Mouse (Mus musculus): ENCODE data around the gene Emg1. TPM values are rescaled to one million over a fixed set of nuclear protein-coding genes. Genes with fewer than 3 reads are reported as not detected.
"Not testable (repeated sequence)": the region's sequence is repeated elsewhere in the genome, so short reads cannot be mapped to it uniquely, and the experiment has no call there.

Emg1 gene
- polyA plus RNA-seq, 1 experiment from 2014 or later, result 194 TPM

DNA sequence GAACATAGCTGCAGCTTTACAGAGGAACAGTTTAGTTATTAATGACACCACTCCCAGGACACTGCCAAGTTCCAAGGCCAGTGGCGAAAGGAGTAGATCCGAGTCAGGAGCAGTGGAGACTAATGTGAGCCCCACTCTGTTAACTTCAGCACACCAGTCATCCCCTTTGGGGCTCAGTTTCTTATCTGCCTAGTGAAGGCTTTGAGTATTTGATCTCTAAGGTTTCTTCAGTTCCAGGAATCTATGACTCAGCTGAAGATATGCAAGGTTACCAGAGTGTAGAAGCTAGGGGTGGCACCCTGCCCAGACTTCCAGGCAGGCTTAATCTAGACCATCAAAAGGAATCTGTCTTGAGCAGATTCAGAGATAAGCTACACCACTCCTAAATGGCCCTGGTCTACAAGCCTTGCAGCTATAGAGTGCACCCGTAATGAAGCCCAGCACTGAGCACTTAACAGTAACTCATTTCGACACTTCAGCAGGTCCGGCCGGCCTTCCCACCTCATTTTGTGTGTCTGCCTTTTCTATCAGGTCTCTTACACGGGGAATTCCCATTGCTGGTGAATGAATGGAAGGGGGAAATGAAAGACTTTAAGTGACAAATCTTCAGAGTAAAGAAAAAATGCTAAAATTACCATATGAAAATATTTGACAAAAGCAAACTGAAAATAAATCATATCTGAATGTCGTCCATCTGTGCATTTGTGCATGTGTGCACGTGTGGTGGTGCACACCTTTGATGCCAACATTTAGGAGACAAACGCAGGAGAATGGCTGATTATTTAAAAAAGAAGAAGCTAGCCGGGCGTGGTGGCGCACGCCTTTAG lies 28.2 kb downstream of the Emg1 start:
- Histone ChIP-seq H3K9ac (no peak overlapping the region), H3K27ac (no peak overlapping the region), H3K36me3 (replicated peaks) (no peaks in the 10 kb centered on the region), H3K9me3 (no peaks in the 10 kb centered on the region), H3K27me3 (no peaks in the 10 kb centered on the region), H3K4me2 (no peak overlapping the region), H3K4me3 (replicated peaks) (no peak overlapping the region), H3K4me1 (no peaks in the 10 kb centered on the region; the same call in 1 of the 2 replicates)
- 92% methylated on average over 14 of the region's 14 CpGs for WGBS
- ATAC-seq (ENCODE audit: low FRiP score), result no peak

DNA sequence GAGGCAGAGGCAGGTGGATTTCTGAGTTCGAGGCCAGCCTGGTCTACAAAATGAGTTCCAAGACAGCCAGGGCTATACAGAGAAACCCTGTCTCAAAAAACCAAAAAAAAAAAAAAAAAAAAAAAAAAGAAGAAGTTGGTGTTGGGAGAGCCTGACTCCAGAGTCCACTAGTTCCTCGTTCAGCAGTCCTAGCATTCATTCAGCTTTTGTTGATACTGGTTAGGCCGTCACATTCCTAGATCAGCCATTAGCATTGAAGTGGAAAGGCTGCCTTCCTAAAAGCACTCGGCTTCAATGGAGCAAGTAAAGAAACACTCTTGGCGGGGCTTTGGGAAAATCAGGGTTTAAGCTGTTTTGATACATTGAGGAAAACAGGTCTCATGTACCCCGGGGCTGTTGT lies 29.7 kb downstream of the Emg1 start:
- not testable (repeated sequence) for H3K4me3 ChIP-seq (replicated peaks); H3K4me1 ChIP-seq; H3K27ac ChIP-seq; H3K36me3 ChIP-seq (replicated peaks); ATAC-seq (ENCODE audit: low FRiP score); H3K9ac ChIP-seq; H3K4me2 ChIP-seq; H3K9me3 ChIP-seq; H3K27me3 ChIP-seq
- WGBS, result 38% methylated on average over 6 of the region's 6 CpGs

DNA sequence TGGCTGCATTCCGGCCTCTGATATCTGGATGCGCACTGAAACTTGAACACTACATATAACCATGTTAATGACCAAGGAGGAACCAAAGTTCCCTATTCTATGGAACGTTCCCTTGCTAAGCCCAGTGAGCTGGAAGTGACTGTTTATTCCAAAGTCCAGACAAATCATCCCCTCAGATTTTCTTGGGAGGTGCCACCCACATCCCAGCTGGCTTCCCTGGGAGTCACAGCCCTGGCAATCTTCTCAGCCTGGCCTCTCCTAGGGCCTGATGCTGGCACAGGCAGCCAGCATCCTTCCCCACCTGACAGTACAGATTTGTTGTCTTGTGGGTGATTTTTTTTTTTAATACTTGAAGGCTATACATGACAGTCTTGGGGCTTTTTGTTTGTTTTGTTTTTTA lies 32.5 kb downstream of the Emg1 start:
- no peaks in the 10 kb centered on the region for H3K36me3 ChIP-seq (replicated peaks)
- H3K27ac ChIP-seq, result no peak overlapping the region
- no peak for ATAC-seq (ENCODE audit: low FRiP score)
- no peaks in the 10 kb centered on the region for H3K4me1 ChIP-seq
- no peak overlapping the region for H3K4me3 ChIP-seq (replicated peaks)
- no peaks in the 10 kb centered on the region for H3K9me3 ChIP-seq
- H3K4me2 ChIP-seq, result no peak overlapping the region
- 98% methylated on average over 3 of the region's 3 CpGs for WGBS
- no peak overlapping the region for H3K9ac ChIP-seq
- H3K27me3 ChIP-seq, result no peaks in the 10 kb centered on the region

DNA sequence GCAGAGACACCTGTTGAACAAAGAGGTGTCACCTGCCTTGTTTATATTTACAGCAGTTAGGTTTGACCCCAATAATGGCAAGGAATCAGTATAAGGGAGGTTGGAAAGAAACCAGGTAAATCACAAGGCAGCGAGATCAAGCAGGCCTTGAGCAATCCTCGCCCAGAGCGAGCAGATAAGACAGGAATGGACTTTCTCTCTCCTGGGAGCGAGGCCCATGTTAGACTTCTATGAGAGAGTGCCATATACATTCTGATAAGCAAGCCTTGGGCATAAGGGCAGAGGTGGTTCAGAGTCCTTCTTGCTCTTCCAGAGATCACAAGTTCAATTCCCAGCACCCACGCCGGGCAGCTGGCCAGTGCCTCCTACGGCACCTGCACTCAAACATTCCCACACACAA lies 33.2 kb downstream of the Emg1 start:
- no peak for ATAC-seq (ENCODE audit: low FRiP score)
- no peak overlapping the region for H3K9ac ChIP-seq
- WGBS, result 97% methylated on average over 7 of the region's 7 CpGs
- H3K4me2 ChIP-seq, result no peak overlapping the region
- H3K4me1 ChIP-seq, result no peaks in the 10 kb centered on the region
- no peak overlapping the region for H3K27ac ChIP-seq
- no peaks in the 10 kb centered on the region; the same call in 1 of the 2 replicates for H3K36me3 ChIP-seq (replicated peaks)
- H3K4me3 ChIP-seq (replicated peaks), result no peak overlapping the region
- H3K27me3 ChIP-seq, result no peaks in the 10 kb centered on the region
- no peaks in the 10 kb centered on the region for H3K9me3 ChIP-seq

DNA sequence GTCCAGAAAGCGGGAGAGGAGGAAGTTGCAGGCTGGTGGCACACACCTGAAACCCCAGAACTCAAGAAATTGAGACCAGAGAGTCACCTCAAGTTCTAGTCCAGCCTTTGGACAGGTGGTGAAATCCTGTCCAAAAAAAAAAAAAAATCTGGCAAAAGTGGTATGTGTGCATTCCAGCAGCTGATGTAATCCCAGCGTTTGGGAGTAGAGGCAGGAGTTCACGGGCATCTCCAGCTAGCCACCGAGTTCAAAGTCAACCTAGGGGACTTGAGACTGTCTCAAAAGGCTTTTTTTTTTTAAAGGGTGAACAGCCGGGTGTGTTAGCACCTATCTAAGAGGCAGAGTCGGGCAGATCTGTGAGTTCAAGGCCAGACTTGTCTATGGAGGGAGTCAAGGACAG lies 35.8 kb downstream of the Emg1 start:
- Histone ChIP-seq H3K36me3 (replicated peaks) (no peaks in the 10 kb centered on the region; the same call in 1 of the 2 replicates), H3K4me1 (no peaks in the 10 kb centered on the region), H3K4me3 (replicated peaks) (no peak overlapping the region), H3K9ac (no peak overlapping the region), H3K27ac (no peak overlapping the region), H3K27me3 (no peaks in the 10 kb centered on the region), H3K4me2 (no peak overlapping the region), H3K9me3 (no peaks in the 10 kb centered on the region)
- WGBS, result 90% methylated on average over 6 of the region's 6 CpGs
- ATAC-seq (ENCODE audit: low FRiP score), result no peak

DNA sequence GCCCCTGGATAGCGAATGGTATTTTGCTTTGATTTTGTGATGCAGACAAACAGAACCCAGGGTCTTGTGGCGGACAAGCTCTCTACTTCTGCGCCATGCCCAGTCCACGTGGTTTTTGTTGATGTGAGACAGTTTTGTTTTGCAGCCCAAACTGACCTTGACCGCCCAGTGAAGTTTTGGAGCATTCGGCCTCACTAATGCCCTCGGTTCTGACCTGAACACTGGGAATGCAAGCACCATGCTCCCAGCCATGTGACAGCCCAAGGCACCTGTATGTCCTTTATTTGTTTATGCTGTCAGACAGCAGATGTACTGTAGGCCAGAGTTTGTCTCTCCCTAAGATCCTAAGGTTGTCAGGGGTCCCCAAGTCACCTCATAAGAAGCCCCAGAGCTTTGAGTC lies 37.4 kb downstream of the Emg1 start:
- WGBS, result 95% methylated on average over 7 of the region's 7 CpGs
- Histone ChIP-seq H3K9me3 (no peaks in the 10 kb centered on the region), H3K27me3 (no peaks in the 10 kb centered on the region), H3K4me3 (replicated peaks) (no peak overlapping the region), H3K4me1 (no peaks in the 10 kb centered on the region), H3K9ac (no peak overlapping the region), H3K36me3 (replicated peaks) (no peaks in the 10 kb centered on the region; the same call in none of the 2 replicates), H3K4me2 (no peak overlapping the region), H3K27ac (no peak overlapping the region)
- no peak for ATAC-seq (ENCODE audit: low FRiP score)

DNA sequence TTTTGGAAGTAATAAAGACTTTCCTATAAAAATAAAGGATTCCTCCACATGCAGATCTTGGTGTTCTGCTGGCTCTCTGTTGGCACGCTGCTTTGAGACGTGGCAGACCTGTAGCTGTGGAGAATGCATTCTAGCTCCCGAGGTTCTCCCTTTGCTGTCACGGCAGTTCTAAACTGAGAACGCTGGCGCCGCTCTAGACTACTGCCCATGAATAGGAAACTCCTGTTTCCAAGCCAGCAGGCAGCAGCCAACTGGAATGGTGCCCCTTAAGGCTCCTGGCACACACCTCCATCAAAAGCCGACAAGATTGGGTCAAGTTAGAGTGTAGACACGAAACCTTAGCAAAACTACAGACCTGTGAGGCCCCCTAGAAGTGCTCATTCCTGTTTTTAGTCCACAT lies 38.4 kb downstream of the Emg1 start:
- Histone ChIP-seq H3K4me3 (replicated peaks) (no peak overlapping the region), H3K9ac (no peak overlapping the region), H3K27ac (no peak overlapping the region), H3K4me2 (no peak overlapping the region), H3K9me3 (no peaks in the 10 kb centered on the region), H3K36me3 (replicated peaks) (no peaks in the 10 kb centered on the region; the same call in none of the 2 replicates), H3K4me1 (no peaks in the 10 kb centered on the region), H3K27me3 (no peaks in the 10 kb centered on the region)
- no peak for ATAC-seq (ENCODE audit: low FRiP score)
- 93% methylated on average over 9 of the region's 9 CpGs for WGBS

DNA sequence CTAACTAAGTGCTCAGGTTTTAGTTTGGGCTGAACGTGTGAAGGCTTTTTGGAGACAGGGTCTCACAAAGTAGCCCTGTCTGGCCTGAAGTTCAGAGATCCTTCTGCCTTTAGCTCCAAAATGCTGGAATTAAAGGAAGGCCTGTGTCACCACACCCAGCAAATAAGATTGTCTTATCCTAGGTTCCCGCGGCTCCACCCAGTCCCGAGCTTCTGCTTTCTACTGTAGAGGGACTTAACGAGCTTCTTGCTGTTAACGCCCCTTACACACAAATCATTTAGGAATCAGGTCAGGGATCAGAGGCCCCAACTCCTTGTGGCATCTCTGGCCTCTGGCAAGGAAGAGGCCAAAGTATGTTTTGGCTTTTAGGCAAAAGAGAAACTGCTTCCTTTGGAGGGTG lies 39.9 kb downstream of the Emg1 start:
- Histone ChIP-seq H3K36me3 (replicated peaks) (no peaks in the 10 kb centered on the region; the same call in none of the 2 replicates), H3K4me2 (no peak overlapping the region), H3K4me3 (replicated peaks) (no peak overlapping the region), H3K9ac (no peak overlapping the region), H3K9me3 (no peaks in the 10 kb centered on the region), H3K27ac (no peak overlapping the region), H3K4me1 (no peaks in the 10 kb centered on the region), H3K27me3 (no peaks in the 10 kb centered on the region)
- 53% methylated on average over 6 of the region's 6 CpGs for WGBS
- ATAC-seq (ENCODE audit: low FRiP score), result no peak

DNA sequence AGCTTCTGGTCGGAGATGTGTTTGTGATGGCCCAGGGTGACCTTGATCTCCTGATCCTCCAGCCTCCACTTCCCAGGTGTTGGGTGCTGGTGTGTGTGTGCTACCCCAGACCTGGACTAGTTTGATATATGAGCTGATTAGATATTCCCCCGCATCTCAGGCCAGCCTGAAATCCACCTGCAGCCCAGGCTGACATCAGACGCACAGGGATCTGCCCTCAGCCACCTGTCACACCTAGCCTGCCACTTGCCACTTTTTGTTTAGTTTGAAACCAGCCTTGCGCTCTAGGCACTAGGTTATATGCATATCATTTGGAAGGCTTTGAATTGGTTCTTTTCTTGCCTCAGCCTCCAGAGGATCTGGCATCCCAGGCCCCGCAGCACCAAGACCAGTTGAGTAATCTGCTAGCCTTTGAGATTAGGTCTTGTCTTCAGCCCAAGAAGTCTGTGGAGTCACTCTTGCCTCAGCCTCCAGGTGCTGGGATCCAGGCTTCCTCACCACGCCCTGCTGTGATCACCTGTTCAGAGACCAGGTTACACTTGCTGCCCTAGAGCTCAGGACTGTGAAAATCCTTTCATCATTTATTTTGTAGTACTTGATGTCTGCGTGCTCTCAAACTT lies 41.6 kb downstream of the Emg1 start:
- 93% methylated on average over 7 of the region's 7 CpGs for WGBS
- no peak overlapping the region for H3K9ac ChIP-seq
- H3K36me3 ChIP-seq (replicated peaks), result no peaks in the 10 kb centered on the region; the same call in none of the 2 replicates
- H3K4me3 ChIP-seq (replicated peaks), result no peak overlapping the region
- H3K4me1 ChIP-seq, result no peaks in the 10 kb centered on the region
- no peaks in the 10 kb centered on the region for H3K27me3 ChIP-seq
- no peaks in the 10 kb centered on the region for H3K9me3 ChIP-seq
- H3K27ac ChIP-seq, result no peak overlapping the region
- no peak for ATAC-seq (ENCODE audit: low FRiP score)
- H3K4me2 ChIP-seq, result no peak overlapping the region

DNA sequence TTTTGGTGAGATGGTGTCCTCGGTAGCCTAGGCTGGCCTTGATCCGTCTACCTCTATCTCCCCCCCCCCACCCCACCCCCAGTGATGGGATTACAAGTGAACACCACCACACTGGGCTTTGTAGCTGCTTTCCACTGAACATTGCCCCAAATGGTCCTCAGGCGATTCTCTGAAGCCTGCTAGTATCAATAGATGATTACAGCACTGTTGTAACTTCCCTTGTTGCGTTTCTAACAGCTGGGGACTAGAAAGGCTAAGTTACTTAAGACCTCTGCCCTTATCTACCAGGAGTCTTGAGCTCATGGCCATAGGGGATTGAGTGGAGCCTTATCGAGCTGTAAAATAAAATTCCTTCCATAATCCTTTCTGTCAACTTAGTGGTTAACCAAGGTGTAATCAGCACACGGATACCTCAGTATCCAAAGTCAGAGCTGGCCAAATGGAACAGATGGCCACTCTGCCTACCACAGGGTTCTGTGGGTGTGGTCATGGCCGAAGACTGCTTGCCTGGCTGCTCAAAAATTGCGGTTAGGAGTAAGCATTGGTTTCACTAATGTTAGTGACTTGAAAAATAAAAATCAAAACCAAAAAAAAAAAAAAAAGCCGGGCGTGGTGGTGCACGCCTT lies 42.6 kb downstream of the Emg1 start:
- no peak overlapping the region for H3K4me3 ChIP-seq (replicated peaks)
- H3K27ac ChIP-seq, result no peak overlapping the region
- no peaks in the 10 kb centered on the region for H3K4me1 ChIP-seq
- H3K27me3 ChIP-seq, result no peaks in the 10 kb centered on the region
- no peak overlapping the region for H3K4me2 ChIP-seq
- ATAC-seq (ENCODE audit: low FRiP score), result no peak
- no peak overlapping the region for H3K9ac ChIP-seq
- no peaks in the 10 kb centered on the region for H3K9me3 ChIP-seq
- no peaks in the 10 kb centered on the region; the same call in none of the 2 replicates for H3K36me3 ChIP-seq (replicated peaks)
- 92% methylated on average over 11 of the region's 11 CpGs for WGBS

DNA sequence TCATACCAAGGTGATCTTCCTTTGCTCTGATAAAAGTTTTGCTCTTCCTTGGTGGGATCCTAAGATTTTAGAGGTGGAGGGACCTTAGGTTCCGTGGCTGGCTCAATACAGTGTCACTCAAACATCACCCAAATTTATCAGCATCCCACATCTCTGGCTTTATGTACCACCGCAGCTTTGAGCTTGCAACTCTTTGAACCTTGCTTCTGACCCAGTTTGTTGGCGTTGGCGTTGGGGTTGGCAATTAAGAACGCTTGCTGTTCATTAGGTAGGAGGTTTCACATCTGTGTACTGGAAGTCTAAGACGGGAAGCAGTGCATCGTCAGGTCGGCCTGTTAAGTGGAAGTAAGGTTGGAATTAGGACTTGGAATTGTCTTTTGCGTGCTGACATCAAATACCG lies 47.0 kb downstream of the Emg1 start:
- 94% methylated on average over 10 of the region's 10 CpGs for WGBS
- no peak for ATAC-seq (ENCODE audit: low FRiP score)

DNA sequence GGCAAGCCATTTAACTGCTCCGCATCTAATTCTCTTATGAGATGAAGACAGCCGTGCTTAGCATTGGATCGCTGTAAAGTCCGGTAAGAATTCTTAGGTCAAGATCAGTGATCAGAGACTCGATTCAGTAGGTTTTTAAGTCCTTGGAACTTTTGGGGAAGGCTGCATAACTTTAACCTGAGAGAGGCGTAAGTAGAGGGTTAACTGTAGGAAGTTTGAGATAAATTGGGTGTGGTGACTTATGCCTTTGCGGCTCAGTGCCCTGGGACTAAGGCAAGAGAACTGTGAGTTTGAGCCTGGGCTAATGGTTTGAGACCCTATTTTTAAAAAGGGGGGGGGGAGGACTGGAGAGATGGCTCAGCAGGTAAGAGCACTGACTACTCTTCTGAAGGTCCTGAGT lies 47.7 kb downstream of the Emg1 start:
- H3K9me3 ChIP-seq, result no peaks in the 10 kb centered on the region
- no peak overlapping the region for H3K4me3 ChIP-seq (replicated peaks)
- no peak for ATAC-seq (ENCODE audit: low FRiP score)
- H3K27ac ChIP-seq, result no peak overlapping the region
- no peak overlapping the region for H3K9ac ChIP-seq
- H3K4me1 ChIP-seq, result peaks cover 6% of the 10 kb centered on the region; the same call in 1 of the 2 replicates
- H3K4me2 ChIP-seq, result no peak overlapping the region
- no peaks in the 10 kb centered on the region for H3K36me3 ChIP-seq (replicated peaks)
- 95% methylated on average over 7 of the region's 7 CpGs for WGBS
- no peaks in the 10 kb centered on the region for H3K27me3 ChIP-seq

More for the DNA sequence above, 47.0 kb downstream of the Emg1 start:
- H3K36me3 ChIP-seq (replicated peaks), result no peaks in the 10 kb centered on the region
- H3K27me3 ChIP-seq, result no peaks in the 10 kb centered on the region
- no peaks in the 10 kb centered on the region for H3K9me3 ChIP-seq
- H3K4me2 ChIP-seq, result no peak overlapping the region
- H3K4me1 ChIP-seq, result peaks cover 6% of the 10 kb centered on the region; the same call in 1 of the 2 replicates
- H3K9ac ChIP-seq, result no peak overlapping the region
- H3K4me3 ChIP-seq (replicated peaks), result no peak overlapping the region
- H3K27ac ChIP-seq, result no peak overlapping the region

Measured in forebrain, embryonic 12.5 days (tissue).